Mouse (Mus musculus): ENCODE measurements at regions not wholly inside any gene's neighbourhood (a gene's known extent, or its start where the extent isn't known, plus 50 kb on each side); places are given as distances from the start of the nearest gene placed in this dataset.

DNA sequence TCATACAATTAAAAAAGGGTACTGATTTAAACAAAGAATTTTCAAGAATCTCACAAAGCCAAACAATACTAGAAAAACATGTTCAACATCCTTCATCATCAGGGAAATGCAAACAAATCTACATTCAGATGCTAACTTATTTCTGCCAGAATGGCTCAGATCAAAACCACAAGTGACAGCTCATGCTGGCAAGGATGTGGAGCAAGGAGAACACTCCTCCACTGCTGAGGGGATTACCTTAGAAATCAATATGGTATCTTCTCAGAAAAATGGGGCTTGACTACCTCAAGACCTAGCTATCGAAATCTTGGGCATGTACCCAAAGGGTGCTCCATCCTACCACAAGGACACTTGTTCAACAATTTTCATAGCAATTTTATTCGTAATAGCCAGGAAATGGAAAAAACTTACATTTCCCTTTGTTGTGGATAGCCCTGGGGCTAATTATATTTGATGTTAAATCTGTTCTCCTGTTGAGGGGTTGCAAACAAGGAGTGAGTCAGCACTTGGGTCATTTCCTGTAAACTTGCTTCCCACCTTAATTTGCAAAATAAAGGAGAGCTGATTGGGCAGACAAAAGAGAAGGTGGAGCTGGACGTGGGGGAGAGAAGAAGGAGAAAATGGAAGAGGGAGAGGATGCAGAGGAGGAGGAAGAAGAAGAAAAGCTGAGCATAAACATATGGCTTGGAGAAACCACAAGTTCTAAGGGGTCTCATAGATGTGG lies 113.3 kb upstream of the B430305J03Rik start:
- ATAC-seq (replicated peaks; ENCODE audit: poor library complexity, severe bottlenecking), result no peak

DNA sequence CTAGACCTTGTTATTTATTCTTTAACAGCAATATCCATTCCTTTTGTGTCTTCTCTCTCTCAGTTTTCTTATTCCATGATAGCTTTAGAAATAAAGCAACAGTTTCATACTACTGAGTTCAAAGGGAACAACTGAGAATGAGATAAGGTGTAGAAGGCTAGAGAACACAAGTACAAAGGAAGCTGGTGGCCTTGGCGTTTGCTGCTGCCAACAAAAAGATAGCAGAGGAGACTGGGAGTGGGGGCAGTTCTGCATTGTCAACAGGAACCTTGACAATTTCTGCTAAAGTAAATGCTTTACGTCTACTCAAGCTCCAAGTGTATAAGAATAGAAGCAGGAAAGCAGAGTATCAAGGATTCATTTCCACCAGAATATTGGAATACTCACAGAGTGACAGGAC lies 109.3 kb upstream of the B430305J03Rik start:
- no peak for ATAC-seq (replicated peaks; ENCODE audit: poor library complexity, severe bottlenecking)

DNA sequence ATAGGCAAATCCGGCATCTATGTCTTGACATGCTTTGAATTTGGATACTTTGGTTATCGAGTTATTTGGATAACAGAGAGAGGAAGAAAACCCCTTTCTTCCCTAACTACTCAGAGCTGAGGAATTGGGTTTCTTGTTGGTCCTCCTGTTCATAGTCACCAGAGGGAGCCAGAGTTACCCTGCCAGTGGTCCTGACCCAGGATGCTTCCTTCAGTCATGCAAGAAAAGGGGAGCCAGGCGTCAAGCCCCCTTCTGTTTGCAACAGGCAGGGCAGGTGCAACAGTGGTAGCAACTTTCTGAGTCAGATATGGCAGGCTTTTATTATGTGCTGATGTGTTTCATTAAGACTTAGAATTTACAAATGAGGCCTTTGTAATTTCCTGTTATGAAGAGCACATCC lies 101.4 kb upstream of the B430305J03Rik start:
- peak; percentile 97 for ATAC-seq (replicated peaks; ENCODE audit: poor library complexity, severe bottlenecking)

DNA sequence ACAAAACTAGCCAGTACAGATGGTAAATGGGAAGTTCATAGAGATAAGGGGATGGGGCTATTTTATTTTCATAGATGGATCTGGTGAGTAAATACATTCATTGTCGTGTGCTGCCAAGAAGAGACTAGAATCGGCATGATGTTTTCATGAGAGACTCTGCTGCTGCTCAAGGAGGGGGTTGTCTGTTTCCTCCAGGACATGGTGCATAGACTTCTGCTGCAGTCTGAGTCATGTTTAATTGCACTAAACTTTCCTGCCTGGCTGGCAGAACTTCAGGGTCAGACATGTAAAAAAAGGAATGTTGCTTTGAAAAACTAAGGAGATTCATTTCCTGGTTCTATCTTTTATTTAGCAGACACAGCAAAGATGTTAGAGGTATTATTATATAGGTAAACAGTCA lies 100.9 kb upstream of the B430305J03Rik start:
- no peak for ATAC-seq (replicated peaks; ENCODE audit: poor library complexity, severe bottlenecking)

DNA sequence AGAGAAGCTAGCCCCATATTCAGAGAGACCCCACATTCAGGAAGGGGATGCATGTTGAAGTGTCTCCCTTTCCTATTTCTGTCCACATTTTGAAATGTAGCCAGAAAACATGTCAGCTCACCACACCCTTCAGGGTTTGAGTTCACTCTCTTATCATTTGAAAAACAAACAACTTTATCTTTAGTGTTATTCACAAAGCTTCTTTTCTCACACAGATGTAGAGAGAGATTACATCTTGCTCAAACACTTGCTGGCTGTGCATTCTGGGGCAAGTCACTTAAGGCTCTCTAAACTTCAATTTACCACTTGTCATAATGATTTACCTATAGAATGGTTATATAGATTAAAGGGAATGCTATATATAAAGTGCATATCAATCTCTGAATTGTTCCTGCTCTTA lies 94.3 kb upstream of the B430305J03Rik start:
- no peak for ATAC-seq (replicated peaks; ENCODE audit: poor library complexity, severe bottlenecking)

DNA sequence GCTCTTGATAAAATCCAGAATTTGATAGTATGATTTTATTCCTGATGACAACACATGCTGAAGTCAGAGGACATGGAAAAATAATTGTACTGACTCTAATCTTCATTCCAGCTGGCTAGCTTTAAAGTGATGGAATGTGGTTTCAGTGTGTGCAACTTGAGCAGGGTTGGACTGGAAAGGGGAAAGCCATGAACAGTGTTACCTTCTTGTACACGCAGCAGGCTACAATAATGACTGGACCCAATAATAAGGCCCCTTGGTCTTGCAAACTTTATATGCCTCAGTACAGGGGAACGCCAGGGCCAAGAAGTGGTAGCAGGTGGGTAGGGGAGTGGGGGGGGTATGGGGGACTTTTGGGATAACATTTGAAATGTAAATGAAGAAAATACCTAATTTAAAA lies 90.8 kb upstream of the B430305J03Rik start:
- ATAC-seq (replicated peaks; ENCODE audit: poor library complexity, severe bottlenecking), result no peak

DNA sequence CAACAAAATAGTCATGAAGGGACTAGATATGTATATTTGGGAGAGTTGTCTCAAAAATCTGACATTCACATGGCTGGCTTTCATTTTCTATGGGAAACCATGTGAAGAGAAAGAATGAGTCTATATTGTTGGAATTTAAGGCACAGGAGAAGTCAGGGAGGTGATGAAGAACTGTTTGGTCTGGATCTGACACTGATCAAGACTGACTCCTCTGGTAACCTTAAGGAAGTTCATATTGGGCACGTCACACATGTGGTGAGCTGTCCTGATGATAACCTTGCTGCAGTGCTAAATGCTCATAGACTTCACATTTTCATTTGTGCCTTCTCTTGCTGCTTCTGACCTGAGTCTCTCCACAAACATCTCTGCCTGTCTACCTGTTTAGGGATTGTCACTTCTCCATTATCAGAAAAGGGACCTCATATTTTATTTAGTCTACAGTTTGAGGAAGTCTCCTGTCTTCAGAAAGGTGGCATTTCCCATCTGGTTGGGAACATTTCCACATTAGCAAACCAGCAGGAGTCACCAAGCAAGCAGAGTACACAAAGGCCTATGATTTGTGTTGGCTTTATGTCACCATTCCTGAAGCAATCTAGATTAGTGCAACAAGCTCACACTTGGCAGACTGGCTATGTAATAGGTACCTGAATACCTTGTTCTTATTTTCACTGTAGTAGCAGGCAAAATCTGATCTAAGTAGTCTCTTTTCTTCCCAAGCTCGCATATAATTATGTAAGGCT lies 76.4 kb upstream of the B430305J03Rik start:
- ATAC-seq (replicated peaks; ENCODE audit: poor library complexity, severe bottlenecking), result peak; percentile 50

DNA sequence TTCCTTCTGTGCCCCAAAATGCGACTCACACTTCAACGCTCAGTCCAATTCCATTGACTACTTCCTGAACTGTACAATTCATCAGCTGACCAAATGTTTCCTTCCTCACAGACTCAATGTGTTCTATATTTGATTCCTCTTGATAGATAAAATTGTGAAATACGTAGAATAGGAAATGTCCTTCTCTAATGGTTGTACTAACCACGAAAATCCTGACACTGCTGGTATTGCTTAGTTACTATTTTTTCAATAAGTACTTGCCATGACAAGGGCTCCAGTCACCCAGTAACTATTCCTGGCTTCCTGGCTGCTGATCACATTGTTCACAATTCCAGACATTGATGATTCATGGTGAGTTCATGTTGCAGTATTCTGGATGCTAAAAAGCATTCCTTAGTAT lies 75.7 kb upstream of the B430305J03Rik start:
- peak; percentile 63 for ATAC-seq (replicated peaks; ENCODE audit: poor library complexity, severe bottlenecking)

DNA sequence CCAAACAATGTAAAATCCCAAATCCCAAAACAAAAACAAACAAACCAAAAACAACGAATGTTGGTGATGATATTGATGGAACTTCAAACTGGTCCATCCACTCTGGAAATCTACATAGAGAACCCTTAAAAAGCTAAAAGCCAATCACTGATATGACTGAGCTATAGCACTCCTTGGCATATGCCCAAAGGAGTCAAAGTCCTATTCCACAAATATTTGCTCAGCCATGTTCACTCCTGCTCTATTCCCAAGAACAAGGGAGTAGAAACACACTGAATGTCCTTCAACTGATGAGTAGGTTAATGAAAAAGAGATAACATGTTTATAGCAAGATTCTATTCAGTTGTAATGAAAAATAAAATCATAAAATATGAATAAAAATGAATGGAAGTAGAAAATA lies 63.0 kb upstream of the B430305J03Rik start:
- no peak for ATAC-seq (replicated peaks; ENCODE audit: poor library complexity, severe bottlenecking)

DNA sequence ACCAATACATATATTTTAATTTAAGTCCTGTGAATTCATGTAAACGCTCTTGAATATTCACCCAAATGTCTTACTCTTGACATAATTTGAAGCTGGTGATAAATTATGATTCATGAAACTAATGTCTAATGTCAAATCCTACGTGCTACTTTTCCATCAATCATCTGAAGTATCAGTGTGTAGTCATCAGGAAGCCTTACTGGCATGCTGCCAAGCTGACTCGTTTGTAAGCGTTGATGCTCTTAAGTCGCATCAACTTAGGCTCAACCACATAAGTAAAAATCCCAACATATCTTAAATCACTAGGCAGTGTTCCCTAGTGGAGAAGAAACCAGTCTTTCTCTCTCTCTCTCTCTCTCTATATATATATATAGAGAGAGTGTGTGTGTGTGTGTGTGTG lies 58.2 kb upstream of the B430305J03Rik start:
- no peak for ATAC-seq (replicated peaks; ENCODE audit: poor library complexity, severe bottlenecking)

DNA sequence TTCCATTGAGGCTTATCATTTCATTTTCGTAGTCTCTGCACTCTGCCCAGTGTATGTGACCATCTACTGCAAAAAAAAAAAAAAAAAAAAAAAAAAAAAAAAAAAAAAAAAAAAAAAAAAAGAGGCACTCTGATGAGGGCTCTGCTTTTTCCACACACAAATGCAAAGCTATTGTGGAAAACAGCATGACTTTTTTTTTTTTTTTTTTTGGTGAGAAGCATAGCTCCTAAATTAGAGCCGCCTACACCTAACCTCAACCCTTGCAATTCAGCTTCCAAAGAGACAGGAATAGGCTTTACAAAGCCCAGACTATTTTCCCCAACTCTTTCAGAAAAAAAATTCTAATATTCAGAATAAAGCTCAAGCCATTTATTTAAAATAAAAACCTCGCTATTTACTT lies 54.0 kb upstream of the B430305J03Rik start:
- no peak for ATAC-seq (replicated peaks; ENCODE audit: poor library complexity, severe bottlenecking)

DNA sequence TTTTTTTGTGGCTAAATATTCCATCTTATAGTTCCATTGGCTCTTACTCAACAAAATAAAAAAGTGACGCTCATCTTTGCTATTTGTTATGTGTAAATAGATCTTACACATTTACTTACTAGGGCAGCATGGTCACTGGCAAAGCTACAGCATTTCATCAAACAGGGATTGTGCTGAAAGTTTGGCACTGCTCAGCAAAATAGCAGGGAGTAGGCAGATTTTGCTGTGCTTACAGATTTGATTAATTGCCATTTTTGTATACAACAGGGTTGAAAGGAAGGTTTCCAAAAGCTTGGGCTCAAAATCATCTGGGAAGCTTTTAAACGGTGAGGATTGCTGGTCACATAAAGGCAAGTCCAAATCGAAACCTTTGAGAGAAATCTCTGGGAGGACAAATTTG lies 52.3 kb upstream of the B430305J03Rik start:
- ATAC-seq (replicated peaks; ENCODE audit: poor library complexity, severe bottlenecking), result no peak
